Mouse (Mus musculus) retina, adult 2 months (tissue): ENCODE results near the gene Olfr362.
"Not testable (repeated sequence)": the region's sequence is repeated elsewhere in the genome, so short reads cannot be mapped to it uniquely, and the experiment has no call there.

Experiments used
- DNase-seq: peaks from one replicate; pipeline ENCODE4 v3.0.0-alpha.2; 2012; ENCODE audit warnings: low read depth, low spot score

Gene Olfr362

DNA sequence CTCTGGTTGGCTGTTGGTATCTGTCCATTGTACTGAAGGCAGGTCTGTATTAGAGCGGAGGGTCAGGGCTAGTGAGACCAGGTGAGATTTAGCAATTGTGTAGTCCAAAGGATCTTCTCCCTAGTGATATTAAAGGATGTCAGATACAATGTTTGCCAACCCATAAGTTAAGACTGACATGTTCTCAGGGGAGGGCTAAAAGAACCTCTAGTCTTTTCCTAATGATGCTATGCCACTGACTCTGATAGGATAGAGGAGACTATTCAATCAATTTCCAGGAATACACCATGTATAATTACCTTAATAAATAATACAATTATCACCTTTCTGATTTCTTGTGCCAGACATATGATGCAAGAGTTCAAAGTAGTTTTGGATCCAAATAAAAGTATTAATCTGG lies at the start of gene Olfr362:
Olfr362 (minus strand) TSS at position 101 of the 400 bp plus-strand sequence.
- no peak for DNase-seq

DNA sequence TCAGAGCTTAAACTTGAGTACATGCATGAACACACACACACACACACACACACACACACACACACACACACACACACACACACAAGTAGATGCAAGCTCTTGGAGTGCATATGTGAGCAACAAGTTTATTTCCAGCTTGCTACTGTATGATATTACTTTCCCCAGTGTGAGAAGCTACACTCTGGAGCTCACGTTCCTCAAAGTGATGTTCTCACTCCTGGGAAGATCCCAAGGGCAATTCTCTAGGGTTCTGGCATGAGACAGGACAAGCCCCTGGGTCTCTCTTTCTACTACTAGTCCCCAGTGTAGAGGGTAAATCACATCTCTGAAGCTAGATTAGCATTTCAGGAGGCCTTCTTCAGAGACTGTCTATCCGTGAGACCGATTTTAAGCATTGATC lies 21.3 kb upstream of the Olfr362 start, which contains the start of gene Olfr364-ps1:
Olfr364-ps1 (plus strand) TSS at position 301 of the 400 bp plus-strand sequence.
- no peak for DNase-seq

DNA sequence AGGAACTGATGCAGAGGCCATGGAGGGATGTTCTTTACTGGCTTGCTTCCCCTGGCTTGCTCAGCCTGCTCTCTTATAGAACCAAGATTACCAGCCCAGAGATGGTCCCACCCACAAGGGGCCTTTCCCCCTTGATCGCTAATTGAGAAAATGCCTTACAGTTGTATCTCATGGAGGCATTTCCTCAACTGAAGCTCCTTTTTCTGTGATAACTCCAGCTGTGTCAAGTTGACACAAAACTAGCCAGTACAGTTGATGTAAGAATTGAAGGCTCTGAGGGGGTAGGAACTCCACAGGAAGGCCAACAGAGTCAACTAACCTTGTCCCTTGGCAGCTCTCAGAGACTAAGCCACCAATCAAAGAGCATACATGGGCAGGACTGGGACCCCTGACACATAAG lies 28.5 kb downstream of the Olfr362 start, which contains the start of gene Olfr361:
Olfr361 (minus strand) TSS at position 101 of the 400 bp plus-strand sequence.
- DNase-seq: not testable (repeated sequence)

DNA sequence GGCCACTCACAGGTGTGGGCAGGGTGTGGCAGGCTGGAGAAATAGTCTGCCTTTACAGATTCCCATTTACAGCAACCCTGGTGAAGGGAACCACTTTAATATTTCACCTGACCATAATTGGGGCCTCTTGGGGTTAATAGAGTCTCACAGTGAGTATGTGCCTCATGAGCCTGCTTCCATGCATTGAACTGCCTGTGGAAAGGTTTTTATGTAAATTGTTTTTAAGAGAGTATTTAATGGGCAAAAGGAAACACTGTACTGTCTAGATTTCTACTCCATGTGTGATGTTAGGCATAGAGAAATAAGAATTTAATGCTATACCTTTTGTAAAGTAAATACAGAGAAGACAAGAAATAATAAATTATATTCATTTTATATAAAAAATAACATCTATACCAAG lies 52.3 kb downstream of the Olfr362 start, which contains the start of gene Olfr360:
Olfr360 (plus strand) TSS at position 301 of the 400 bp plus-strand sequence.
- no peak for DNase-seq
